27 mouse cellular contexts compared by ENCODE assay signal in genomic region chr3:132349602-132350001, GRCm38 (mm10).
"Had no signal": no experiment of that assay in that cellular context is flagged by ENCODE, and none has a peak within 500 bp of the region (broad histone marks: within the 10 kb centered on the region; RNA-seq: fewer than 3 reads in every experiment).

No protein-coding gene starts in this region.

- H3K4me2 ChIP-seq: heart, embryonic 11.5 days; heart, embryonic 13.5 days; heart, embryonic 15.5 days; hindbrain, embryonic 12.5 days; hindbrain, embryonic 14.5 days; intestine, embryonic 15.5 days; limb, embryonic 13.5 days; limb, embryonic 15.5 days; liver, embryonic 12.5 days had no signal

- H3K27ac ChIP-seq: heart, adult 2 months; heart, embryonic 13.5 days; heart, embryonic 15.5 days; hindbrain, embryonic 12.5 days; hindbrain, embryonic 14.5 days; intestine, embryonic 15.5 days; limb, embryonic 13.5 days; limb, embryonic 15.5 days; liver, embryonic 12.5 days; liver, embryonic 14.5 days had no signal

- H3K9me3 ChIP-seq: heart, embryonic 13.5 days; heart, embryonic 15.5 days; hindbrain, embryonic 12.5 days; intestine, embryonic 15.5 days; limb, embryonic 13.5 days; limb, embryonic 15.5 days; liver, embryonic 12.5 days had no signal

- H3K4me3 ChIP-seq: heart, adult 2 months; heart, embryonic 13.5 days; heart, embryonic 15.5 days; hindbrain, embryonic 12.5 days; intestine, embryonic 15.5 days; limb, embryonic 13.5 days; limb, embryonic 15.5 days; liver, embryonic 12.5 days had no signal

- H3K36me3 ChIP-seq: heart, embryonic 13.5 days; heart, embryonic 15.5 days; hindbrain, embryonic 12.5 days; intestine, embryonic 15.5 days; limb, embryonic 13.5 days; limb, embryonic 15.5 days; liver, embryonic 12.5 days had no signal

- H3K4me1 ChIP-seq: heart, embryonic 13.5 days; heart, embryonic 15.5 days; hindbrain, embryonic 12.5 days; intestine, embryonic 15.5 days; limb, embryonic 13.5 days; limb, embryonic 15.5 days; liver, embryonic 12.5 days had no signal

- ATAC-seq: hindbrain, embryonic 16.5 days; inflammation-experienced regulatory T-cells, adult 6 months; intestine, embryonic 15.5 days; intestine, postnatal 0 days; liver, embryonic 12.5 days had no signal

- H3K27me3 ChIP-seq: heart, embryonic 13.5 days; heart, embryonic 15.5 days; hindbrain, embryonic 12.5 days; intestine, embryonic 15.5 days; limb, embryonic 13.5 days; limb, embryonic 15.5 days; liver, embryonic 12.5 days had no signal

- H3K9ac ChIP-seq: heart, embryonic 13.5 days; heart, embryonic 15.5 days; hindbrain, embryonic 12.5 days; hindbrain, embryonic 14.5 days; intestine, embryonic 15.5 days; limb, embryonic 13.5 days; limb, embryonic 15.5 days; liver, embryonic 12.5 days; liver, embryonic 14.5 days had no signal

- DNase-seq: gastrocnemius, postnatal 14 days; gastrocnemius, postnatal 36 days; heart, adult 11 months; heart, adult 2 months; heart, postnatal 14 days; heart, postnatal 36 days; kidney, adult 18-20 months; kidney, adult 8-10 months; kidney, postnatal 10 days; kidney, postnatal 25 days; kidney, postnatal 4 days; layer of hippocampus, adult 9-11 months; layer of hippocampus, postnatal 36 days; left cerebral cortex, postnatal 4 days had no signal
